Mouse (Mus musculus): ENCODE results near the gene Mad2l1bp. TPM values are rescaled to one million over a fixed set of nuclear protein-coding genes. Genes with fewer than 3 reads are reported as not detected.

The Mad2l1bp gene
- total RNA-seq, 2 experiments from 2014 or later, result 33.0 to 33.7 TPM

DNA sequence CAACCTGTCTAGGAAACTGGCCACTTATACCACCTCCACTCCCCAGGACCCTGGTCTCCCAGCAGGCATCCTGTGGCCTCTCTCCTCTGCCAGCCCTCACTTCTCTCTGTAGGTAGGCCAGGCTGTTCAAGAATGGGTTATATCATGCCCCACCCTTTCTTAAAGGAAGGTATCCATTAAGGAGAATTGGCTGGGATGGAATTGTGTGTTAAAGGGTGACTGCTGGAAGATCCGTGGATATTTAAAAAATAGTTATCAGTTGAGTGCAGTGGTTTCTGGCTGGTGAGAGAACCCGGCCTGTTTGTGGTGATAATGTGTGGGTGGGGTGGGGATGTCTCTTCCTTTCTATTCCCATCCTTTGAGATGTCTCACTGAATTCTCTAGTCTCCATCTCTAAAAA, 5.9 kb upstream of the Mad2l1bp start:
- ATAC-seq (replicated peaks; ENCODE audit: low FRiP score, poor library complexity, severe bottlenecking), result peak; percentile 65

DNA sequence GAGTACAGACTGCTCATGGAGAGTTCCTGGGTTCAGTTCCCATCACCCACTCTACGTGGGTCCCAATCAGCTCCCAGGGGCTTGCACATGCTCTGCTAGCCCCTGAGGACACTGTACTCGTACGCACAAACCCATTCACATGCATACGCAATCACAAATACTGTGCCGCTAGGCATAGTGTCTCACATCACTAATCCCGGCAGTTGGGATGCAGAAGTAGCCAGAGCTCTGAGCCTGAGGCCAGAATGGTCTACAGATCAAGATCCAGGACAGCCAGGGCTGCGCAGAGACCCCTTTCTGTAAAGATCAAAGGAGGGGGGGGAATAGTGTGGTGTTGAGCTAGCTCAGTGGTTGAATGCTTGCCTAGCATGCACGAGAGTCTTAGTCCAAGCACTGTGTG, 3.8 kb upstream of the Mad2l1bp start:
- no peak for ATAC-seq (replicated peaks; ENCODE audit: low FRiP score, poor library complexity, severe bottlenecking)

DNA sequence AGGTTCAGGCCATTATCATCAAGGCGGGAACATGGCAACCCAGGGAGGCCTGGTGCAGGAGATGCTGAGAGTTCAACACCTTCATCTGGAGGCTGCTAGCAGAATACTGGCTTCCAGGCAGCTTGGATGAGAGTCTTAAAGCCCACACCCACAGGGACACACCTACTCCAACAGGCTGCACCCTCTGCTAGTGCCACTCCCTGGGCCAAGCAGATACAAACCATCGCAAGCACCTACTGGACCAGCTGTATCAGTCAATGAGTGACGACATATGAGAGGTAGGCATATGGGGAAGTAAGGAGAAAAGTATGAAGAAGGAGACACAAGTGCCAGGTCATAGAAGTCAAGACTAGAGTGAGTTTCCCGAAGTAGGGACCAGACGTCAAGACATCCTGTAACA, 3.3 kb upstream of the Mad2l1bp start:
- peak; percentile 52 for ATAC-seq (replicated peaks; ENCODE audit: low FRiP score, poor library complexity, severe bottlenecking)

DNA sequence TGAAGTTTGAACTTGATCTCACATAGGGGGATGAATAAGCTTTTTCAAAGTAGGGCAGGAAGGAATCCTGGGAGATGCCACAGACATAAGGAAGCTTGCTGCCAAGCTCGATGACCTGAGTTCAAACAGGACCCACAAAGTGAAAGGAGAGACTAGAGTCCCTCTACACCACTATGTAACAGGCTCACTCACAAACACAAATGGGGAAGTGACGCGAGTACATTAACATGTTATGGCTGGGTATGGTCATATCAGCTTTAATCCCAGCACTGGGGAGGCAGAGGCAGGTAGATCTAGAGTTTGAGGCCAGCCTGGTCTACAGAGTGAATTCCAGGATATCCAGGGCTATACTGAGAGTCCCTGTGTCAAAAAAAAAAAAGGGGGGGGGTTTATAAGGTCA, 983 bp upstream of the Mad2l1bp start:
- ATAC-seq (replicated peaks; ENCODE audit: low FRiP score, poor library complexity, severe bottlenecking), result no peak

DNA sequence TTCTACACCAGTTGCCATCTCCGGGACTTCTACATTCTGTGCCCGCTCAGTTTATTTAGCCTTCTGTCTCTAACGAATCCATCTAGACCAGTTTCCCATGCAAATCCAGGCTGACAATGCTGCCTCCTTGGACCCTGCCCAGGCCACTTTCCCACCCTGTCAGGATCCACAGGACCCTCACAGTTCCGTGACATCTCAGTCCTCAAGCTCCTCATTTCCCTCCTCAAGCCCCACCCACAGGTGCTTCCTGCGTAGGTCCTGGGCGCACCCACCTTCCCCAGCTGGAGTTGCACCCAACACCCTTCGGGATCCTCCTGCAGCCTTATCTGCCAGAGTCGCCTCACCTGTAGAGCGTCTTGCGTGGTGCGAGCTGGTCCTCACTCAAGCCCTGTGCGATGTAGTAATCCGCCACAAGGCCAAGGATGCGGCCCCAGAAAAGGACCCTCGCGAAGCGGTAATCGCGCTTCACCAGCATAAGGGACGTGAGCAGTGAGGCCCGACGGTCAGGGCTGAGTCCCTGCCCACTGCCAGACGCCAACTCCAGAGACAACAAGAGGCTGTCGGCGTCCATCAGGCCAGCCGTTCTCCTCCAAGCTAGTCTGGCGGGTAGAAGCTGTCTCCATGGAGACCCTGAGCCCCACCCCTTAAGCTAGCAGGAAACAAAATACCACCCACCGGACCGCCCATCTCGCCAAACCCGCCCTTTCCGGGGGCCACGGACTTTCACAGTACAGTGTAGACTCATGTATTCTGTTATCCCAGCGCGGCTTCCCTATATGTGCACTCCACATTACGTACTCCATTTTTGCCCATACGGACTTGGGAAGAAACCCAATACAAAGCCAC, 9.6 kb downstream of the Mad2l1bp start, which contains the start of gene Rsph9:
Gene Rsph9, minus strand, starts transcription at position 639 of the 846 bp plus-strand sequence.
- peak; percentile 82 for ATAC-seq (replicated peaks; ENCODE audit: low FRiP score, poor library complexity, severe bottlenecking)

DNA sequence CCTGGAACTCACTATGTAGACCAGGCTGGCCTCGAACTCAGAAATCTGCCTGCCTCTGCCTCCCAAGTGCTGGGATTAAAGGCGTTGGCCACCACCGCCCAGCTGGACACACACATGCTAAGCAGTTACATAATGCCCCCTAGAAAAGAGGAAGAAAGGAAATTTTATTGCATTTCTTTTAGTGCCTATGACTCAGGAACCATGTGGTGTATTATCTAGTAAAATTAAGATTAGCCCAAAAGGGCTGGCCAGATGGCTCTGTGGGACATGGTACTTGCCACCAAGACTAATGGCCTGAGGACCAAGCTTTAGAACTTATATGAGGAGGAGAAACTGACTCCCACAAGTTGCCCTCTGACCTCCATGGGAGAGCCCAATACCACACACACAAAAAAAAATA, 13.5 kb downstream of the Mad2l1bp start:
- no peak for ATAC-seq (replicated peaks; ENCODE audit: low FRiP score, poor library complexity, severe bottlenecking)

DNA sequence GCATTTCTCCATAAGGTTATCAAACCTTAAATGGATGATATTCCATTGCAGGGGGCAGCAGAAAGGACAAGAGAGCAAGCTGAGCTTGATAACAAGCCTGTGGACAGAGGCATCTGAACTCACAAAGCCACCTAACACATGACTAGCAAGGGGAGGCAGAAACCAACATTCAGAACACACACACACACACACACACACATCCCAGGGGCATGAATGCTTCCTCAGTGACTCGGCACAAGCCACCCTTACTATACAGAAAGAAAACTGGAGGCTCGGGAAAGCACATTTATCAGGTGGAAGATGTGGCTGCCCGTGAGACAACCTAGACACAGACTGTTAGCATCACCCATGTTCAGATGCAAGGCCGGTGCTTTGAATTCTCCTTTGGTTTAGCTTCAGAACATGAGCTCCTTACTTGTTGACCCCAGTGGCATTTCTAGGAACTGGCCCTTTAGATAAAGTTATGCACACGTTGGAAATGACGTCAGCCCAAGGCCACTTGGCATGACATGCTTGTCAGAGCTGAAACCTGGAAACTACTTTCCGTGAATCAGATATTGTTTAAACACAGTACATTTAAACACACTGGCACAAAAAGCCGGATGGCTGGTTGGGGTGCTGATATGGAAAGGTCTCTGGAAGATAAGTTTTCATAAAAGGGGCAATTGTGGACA, 14.7 kb downstream of the Mad2l1bp start:
- ATAC-seq (replicated peaks; ENCODE audit: low FRiP score, poor library complexity, severe bottlenecking), result peak; percentile 58

DNA sequence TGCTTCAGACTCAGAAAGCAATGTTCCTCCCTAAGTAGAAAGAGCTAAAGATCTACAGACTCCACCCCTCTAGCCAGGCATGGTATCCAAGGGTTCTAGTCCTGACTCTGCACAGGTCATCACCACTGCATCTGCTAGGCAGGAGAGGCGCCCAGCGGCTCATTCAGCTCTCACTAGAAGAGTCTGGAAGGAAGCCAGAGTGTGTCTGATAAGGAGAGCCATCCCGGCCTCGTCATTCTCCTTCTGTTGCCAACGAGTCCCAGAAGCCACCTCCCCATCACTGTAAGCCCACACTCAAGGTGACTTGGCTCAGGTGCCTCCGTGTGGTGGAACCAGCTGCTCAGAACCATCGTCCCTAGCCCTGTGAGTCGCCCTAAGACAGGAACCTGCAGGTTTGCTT, 20.5 kb downstream of the Mad2l1bp start:
- peak; percentile 83 for ATAC-seq (replicated peaks; ENCODE audit: low FRiP score, poor library complexity, severe bottlenecking)

DNA sequence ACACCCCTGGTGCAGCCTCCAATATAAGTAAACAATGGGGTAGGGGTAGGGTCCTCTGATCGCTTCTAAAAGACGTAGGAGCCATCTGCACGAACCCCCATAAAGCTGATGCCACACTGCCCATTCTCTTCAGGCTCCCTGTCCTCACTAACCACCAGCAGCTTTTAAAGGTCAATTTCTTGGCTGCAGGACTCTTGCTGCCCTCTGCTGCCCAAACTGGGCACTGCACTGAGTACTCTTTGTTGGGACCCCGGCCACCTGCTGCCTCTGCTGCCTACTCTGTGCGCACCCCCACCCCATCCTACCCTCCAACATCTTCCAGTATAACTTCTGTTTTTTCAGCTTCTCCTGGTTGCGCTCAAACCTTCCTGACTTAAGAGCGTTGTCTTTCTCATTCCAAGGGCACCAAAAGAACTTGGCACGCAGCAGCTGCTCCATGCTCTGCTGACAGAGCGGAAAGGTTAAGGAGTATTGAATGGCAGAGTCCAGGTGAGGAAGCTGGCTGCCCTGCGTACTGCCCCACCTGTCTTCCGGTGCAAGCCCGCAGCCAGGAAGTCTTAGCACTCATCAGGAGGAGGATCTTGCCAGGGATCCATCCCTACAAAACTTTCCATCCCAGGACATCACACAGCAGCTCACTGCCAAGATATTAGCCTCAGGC, 21.2 kb downstream of the Mad2l1bp start:
- peak; percentile 78 for ATAC-seq (replicated peaks; ENCODE audit: low FRiP score, poor library complexity, severe bottlenecking)

DNA sequence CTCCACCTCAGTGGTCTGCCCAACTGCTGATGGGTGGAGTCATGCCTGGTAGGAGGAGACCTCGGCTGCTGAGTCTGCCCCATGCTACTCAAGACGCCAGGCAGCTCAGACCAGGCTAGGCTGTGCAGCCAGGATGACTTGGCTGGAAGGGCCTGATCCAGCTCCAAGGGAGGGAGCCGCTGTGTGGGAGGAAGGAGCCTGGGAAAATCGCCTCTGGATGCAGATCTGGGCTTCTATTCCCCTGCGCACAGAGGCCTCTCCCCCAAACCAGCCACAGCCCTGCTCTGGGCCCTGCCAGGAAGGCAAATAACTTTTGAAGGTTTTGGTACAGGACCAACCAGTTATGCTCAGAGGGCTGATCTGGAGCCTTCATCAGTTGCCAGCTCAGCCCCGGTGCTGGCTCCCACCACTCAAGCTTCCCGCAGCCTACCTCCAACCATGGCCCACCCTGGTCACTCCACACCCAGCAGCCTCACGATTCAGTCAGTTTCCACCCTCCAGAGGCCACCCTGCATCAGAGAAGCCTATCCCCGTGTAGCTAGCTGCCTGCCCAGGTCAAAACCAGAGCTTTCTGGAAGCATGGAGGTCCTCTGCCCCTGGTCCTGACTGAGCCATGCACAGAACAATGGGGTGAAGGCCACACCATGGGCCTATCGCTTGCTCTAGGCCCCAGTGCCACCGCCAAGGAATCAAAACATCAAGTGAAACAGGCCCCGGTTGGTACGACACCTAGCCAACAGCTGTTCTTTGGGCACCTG, 23.4 kb downstream of the Mad2l1bp start:
- ATAC-seq (replicated peaks; ENCODE audit: low FRiP score, poor library complexity, severe bottlenecking), result no peak

DNA sequence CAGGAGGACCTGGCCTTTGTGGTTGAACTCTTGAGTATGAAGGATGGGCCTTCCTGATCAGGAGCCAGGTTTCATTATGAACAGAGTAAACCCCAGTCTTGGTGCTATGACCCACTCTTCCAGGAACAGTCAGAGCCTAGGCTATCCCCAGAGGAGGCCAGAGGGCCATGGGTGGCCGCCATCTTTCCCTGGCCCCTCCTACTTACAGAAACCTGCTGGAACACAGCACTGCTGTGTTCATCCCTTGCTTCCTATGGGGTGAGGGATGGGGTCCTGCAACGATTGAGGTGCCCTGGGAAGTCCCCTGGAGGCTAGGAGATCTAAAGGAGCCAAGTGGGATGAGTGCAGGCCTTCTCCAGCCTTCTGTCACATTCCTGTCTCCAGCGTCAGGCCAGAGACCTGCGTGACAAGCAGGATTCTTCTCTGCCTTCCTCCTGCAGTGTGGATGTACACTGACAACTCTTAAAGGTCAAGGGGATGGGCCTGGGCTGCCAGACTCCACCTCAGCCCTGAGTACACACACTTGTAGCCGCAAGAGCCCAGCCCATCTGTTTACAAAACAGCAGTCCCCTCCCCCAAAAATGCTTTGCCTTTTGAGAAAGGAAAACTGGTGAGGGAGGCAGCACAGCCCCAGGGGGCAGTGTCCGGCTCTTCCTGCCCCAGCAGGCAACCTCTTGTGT, 25.4 kb downstream of the Mad2l1bp start:
- ATAC-seq (replicated peaks; ENCODE audit: low FRiP score, poor library complexity, severe bottlenecking), result no peak

DNA sequence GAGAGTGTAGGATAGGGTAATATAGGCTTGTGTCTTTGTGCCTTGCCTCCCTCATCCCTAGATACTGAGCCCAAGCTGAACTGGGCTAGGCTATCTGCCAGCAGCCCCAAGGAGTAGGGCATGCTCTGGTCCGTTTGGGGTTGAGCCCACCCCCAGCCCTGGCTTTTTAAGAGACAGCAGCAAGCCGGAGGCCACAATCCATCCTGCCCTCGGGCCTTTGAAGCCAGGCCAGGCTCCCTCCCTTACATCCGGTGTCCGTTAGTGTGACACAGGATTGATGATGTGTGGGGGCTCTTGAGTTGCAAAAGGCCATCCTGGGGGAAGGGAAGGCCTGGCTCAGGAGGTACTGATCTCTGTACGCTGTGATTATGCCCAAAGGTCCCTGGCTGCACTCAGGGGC, 26.7 kb downstream of the Mad2l1bp start:
- ATAC-seq (replicated peaks; ENCODE audit: low FRiP score, poor library complexity, severe bottlenecking), result no peak

DNA sequence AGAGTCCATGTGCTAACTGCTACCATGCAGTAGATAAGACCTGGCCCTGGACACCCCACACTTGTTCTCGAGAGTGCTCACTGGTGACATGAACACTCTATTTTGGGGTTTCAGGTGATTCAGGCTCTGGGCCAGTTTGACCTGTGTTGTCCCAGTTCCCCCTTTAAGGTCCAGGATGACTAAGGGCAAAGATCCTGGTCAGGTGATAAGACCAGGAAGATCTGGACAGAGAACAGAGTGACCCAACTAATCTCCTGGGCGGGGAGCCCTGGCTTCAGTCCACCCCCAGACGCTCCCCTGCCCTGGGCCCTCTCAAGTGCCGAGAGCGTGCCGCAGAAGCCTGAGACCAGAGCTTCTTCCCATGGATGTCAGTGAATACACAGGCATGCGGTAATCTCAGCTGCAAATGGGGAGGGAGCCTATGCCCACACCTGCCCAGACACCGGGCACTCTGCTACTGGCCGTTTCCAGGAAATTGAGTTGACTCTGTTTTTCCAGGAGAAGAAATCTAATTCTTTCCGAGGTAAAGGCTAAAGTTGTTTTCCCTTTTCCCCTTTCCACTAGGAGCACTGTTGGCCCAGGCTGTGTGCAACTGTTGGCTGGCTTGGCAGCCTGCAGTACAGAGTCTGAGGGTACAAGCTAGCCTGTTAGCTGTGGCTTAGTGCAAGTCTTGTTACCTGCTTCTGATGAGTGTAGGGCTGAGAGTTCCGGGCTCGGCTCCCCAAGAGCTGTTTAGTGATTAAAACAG, 29.2 kb downstream of the Mad2l1bp start:
- ATAC-seq (replicated peaks; ENCODE audit: low FRiP score, poor library complexity, severe bottlenecking), result no peak

DNA sequence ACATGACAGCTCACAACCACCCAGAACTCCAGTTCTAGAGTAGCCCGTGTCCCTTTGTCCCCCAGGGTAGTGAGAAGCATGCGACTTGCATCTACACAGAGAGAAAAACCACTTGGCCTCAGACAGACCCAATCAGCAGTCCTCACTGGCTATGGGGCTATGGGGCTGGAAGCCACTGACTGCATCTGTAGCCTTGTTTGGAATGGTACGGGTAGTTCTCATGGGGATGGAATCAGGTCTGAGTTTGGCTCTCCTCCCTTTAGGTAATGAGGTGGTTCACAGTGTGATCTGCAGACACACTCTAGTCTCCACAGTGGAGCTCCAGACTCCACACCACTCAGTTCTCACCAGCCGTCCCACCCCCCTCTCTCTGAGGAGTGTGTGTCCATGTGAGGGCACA, 30.1 kb downstream of the Mad2l1bp start:
- ATAC-seq (replicated peaks; ENCODE audit: low FRiP score, poor library complexity, severe bottlenecking), result no peak

DNA sequence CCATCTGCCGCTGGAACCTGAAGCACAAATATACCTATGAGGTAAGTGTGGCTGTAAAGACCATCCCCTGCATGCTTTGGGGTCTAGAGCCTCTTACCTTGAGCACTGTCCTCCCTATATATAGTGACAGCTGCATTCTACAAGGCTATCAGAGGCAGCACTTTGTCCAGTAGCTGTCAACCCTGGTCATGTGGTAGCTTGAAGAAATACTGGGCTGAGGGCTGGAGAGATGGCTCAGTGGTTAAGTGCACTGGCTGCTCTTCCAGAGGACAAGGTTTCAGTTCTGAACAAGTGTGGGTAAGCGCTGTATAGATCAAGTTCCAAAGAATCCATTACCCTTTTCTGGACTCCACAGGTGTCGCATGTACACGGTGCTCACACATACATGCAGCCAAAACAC, 30.6 kb downstream of the Mad2l1bp start:
- no peak for ATAC-seq (replicated peaks; ENCODE audit: low FRiP score, poor library complexity, severe bottlenecking)

DNA sequence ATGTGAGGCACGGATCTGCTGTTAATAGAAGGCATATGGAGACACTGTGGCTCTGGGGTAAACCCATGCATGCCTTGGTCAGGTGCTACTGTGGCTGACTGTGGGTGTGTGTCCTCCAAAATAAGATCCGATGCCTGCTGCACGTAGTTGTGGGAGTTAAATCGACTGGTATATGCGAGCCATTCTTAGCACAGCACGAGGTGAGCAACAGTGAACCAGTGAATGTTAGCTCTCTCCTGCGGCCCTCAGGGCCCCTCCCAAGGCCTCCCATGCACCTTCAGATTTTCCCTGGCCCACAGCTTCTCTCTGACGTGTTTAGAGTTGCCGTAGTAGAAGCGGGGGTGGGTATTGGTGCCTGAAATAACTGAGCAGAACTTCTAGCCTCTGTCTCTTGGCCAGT, 33.7 kb downstream of the Mad2l1bp start:
- no peak for ATAC-seq (replicated peaks; ENCODE audit: low FRiP score, poor library complexity, severe bottlenecking)

DNA sequence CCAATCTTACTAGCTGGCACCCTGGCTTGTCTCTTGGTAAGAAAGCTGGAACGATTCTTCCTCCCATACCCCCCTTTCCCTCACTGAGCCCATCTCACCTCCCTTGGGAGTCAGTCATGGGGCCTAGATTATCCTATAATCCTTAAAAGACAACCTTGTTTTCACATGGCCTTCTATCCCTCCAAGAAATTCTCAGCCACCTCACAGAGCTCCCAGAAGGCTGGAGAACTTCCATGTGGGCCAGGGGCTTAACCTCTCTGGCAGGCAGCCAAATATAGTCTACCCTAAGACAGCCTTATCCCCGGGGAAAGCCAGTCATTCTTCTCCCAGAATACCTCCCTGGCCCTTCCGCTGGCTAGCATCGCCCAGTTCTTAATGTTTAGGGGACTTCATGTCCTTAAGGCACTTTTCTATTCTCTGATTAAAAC, 34.9 kb downstream of the Mad2l1bp start:
- ATAC-seq (replicated peaks; ENCODE audit: low FRiP score, poor library complexity, severe bottlenecking), result no peak

DNA sequence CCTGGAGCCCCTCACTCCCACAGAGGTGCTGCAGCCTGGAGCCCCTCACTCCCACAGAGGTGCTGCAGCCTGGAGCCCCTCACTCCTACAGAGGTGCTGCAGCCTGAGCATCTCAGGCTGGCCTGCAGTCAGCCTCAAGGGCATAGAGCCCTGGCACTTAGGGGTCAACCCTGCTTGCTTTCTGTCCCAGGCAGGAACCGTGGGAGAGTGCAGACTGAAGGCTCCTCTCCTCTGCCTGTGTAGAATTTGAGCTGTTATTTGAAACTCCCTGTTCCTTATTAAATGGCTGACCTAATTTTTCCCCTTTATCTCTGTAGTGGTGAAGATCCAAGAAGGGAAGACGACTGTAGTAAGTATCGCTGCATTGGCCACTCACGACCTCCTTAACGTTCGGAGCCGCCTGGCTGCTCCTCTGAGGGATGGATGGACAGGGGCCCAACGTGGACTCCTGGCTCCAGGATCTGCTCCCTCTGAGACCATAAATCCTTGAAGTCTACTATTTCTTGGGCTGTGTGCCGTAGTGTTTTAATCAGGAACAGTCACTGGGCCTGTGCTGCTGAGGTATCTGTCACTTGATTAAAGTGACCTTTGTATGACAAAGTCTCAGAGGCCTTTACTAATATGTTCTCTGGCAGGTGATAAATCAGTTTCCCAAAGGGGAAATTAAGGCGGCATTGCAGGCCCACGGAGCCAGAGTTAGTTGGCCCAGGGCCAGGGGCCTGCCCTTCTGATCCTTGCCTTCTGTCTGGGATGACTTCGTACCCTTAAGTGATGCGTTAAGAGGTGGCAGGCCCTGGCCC, 35.5 kb downstream of the Mad2l1bp start:
- ATAC-seq (replicated peaks; ENCODE audit: low FRiP score, poor library complexity, severe bottlenecking), result no peak

Data from erythroblast, adult 5-6 weeks (primary cell).